Mouse (Mus musculus): ENCODE results near the gene S100a10.

- TF ChIP-seq CTCF (conservative IDR thresholded peaks at IDR 0.05; ENCODE audit: insufficient read depth, insufficient read length, low read depth, low read length): no peak
- TF ChIP-seq POLR2A (IDR thresholded peaks at IDR 0.05; ENCODE audit: low read depth, low read length): peak; percentile 63
Measured at GRCm38 (mm10) chr3:93554981-93555877, at the start of gene S100a10.
